Mouse (Mus musculus) layer of hippocampus, postnatal 14 days (tissue): ENCODE measurements at regions not wholly inside any gene's neighbourhood (a gene's known extent, or its start where the extent isn't known, plus 50 kb on each side); places are given as distances from the start of the nearest gene placed in this dataset.

Source experiments
- DNase-seq, 2 experiments: peaks; one replicate each; pipeline ENCODE4 v3.0.0; 2021 to 2022; ENCODE audit warnings: low spot score in 2 of 2, mixed read lengths in 1 of 2

- DNase-seq = peak in 1 of 2 experiments; percentile 14
These were observed 114.3 kb downstream of the Ldoc1 start for GRCm38 (mm10) chrX:61823604-61824003.

DNA sequence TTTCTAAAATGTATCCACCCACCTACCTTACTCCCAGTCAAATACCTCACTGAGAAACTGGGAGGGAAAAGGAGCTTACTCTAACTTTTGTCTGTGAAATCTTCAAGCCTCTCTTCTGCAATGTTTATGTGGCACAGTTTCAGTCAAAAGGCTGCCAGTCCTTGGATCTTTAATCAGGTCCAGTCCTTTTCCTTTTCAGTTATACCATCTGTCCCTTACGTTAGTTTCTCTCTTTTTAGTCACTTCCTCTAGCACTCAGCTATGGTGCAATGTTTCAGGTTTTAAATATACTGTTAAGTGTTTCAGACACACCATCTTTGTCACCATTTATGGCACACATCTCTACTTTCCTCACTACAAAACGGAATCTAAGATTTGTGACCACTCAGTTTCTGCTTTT lies 115.0 kb downstream of the Ldoc1 start:
- no peak for DNase-seq
